Mouse (Mus musculus) large intestine, adult 2 months (tissue): ENCODE results near the gene Fbrsl1. TPM values are rescaled to one million over a fixed set of nuclear protein-coding genes. Genes with fewer than 3 reads are reported as not detected.

ENCODE experiments used
- DNase-seq: peaks from one replicate; pipeline ENCODE4 v3.0.0-alpha.2; 2012; ENCODE audit warnings: low read depth, low spot score
- WGBS: fragments of 180-500 bp; shearing (Covaris S2); methylation state at CpG from one replicate; pipeline ENCODE4 v1.1.7; 2018; 5-methylcytosine and 5-hydroxymethylcytosine counted together
- polyA plus RNA-seq: library from polyadenylated mRNA; depleted of rRNA; stranded (reverse); fragments of >200 nt; gene quantifications from 2 replicates; pipeline ENCODE4 v1.2.3, GENCODE M21; 2012; rRNA removed

Fbrsl1 gene
- polyA plus RNA-seq, 1 experiment, result 31.2 TPM

DNA sequence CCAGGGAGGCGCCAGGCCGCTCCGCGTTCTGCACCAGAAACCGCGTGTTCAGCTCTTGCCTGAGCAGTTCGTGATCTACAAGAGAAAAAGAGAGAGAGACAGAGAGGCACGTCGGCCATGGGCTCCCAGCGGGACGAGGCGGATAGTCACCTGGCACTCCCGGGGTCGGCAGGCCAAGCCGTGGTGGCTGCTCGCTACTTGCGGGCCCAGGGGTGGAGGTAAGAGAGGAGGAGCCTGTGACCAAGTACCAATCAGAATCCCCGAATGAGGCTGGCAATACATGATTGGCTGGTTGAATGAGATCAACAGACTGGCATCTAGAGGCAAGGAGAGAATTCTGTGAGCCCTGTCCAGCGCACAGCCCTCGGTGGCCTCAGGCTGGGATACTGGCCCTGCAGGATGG is 70.1 kb downstream of the Fbrsl1 start:
- DNase-seq, result no peak
- WGBS, result 71% methylated on average over 20 of the region's 20 CpGs

DNA sequence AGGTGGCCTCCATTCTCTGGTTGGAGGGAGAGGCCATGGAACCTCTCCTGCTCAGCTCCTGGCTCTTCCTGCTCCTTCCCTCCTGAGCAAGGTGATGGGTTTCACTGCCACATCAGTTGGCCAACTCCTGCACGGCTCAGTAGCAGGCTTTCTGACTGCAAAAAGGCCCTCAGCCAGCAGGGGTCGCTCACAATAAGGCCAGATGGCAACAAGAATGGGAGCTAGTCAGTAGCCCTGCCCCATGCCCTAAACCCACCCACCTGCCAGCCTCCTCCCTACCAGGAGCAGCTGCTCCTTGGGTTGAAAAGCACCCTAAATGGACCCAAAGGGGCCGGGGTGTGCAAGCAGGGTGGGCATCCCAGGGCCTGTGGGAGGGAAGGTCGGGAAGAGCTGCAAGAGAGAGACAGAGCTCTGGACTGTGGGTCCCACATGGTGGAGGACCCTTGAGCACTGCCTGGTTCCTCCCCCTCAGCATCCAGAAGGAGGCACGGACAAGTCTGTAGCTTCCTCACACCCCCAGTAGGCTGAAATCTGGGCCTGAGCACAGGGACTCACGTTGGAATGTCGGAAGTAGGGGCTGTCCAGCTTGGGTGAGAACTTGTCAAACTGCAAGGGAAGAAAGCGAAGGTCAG is 71.4 kb downstream of the Fbrsl1 start:
- DNase-seq, result no peak
- 70% methylated on average over 8 of the region's 8 CpGs for WGBS

DNA sequence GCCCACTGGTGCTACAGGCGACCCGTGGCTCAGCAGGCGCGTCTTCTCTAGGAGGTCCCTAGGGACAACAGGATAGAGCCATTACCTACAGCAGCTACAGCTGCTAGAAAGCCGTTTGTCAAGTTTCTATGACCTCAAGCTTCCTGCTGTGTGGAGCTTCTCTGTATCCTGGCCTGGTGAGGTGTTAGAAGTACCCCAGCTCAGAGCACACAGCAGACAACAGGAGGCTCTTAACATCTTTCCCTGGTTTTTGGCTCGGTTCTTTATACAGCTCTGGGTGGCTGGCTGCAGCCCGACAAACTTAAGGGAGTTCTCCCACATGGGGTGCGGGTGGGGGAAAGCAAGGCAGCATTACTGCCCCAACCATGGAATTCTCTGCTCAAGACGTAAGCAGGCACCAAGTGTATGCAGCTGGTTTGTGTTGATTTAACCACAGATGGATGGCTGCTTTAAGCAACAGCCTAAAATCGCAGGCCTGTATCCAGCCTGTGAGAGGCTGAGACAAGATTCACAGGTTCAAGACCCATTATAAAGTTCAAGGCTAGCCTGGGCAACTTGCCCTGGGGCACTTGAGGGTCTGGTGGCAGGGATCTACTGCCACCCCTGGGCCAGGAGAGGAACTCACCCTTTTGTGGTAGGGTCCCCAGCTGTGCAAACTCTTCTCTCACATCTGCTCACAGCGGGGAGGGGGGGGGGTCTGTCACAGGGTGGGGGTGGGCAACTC is 84.3 kb downstream of the Fbrsl1 start:
- no peak for DNase-seq
- WGBS, result 74% methylated on average over 11 of the region's 11 CpGs

DNA sequence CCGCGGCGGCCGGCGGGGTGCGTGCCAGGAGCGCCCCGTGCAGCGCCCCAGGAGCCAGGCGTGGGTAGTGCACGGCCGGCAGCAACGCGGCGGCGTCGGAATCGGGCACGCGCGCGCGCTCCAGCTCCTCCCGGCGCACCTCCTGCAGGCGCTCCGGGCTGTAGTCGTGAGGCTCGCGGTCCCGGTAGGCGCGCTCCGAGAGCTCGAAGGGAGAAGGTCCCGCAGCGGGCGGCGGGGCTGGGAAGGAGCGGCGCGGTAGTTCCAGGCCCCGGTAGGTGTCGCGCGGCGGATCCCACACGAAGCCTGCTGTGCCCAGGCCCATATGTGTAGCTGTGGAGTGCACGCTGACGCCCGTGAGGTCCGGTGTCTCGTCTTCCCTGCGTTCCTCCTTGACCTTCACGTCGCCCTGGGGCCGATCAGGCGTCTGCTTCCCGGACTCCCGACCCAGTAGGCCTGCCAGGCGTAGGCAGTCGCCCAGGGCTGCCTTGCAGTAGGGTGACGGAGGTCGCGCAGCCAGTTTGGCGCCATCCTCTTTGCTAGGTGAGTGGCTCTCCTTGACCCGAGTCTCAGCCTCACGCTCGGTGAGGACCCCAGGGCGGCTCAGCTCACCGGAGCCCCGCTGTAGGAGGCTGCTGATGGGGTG is 85.0 kb downstream of the Fbrsl1 start:
- WGBS, result 9% methylated on average over 70 of the region's 72 CpGs

DNA sequence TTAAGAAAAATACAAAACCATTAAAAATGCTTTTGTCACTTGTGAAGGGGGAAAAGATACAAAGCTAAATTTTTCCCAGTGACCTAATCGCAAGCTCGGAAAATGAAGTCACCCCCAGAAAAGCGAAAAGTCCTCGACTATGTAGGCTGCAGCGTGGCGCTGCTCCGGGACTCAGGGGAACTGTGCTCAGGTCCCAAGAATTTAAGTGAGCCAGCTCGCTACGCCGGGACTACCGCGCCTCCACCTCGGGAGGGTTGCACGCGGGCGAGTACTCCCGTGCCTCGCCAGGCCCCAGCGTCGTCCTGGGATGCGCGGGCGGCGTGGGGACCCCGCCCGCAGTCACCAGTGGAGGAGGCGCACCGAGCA is 85.5 kb downstream of the Fbrsl1 start:
- no peak for DNase-seq
- 7% methylated on average over 28 of the region's 28 CpGs for WGBS

More for the DNA sequence above, 85.0 kb downstream of the Fbrsl1 start:
- DNase-seq, result no peak

DNA sequence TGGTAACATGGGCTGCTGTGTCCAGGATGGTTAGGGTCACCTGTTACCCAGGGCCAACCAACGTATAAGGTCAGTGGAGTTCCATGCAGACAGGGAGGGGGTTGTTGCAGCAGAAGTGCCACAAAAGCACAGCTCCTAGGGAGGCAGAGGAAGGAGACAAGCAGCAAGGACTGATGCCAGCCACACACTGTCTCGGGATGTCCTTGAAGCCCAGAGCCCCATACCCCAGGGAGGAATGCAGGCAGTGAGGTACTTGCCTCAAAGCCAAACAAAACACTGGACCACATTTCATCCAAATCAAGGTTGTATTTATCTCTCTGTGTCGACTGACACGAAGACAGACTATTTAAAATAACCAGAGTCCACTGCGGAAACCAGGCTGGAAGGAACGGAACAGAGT is 86.8 kb downstream of the Fbrsl1 start:
- WGBS, result 90% methylated on average over 6 of the region's 6 CpGs
- no peak for DNase-seq

DNA sequence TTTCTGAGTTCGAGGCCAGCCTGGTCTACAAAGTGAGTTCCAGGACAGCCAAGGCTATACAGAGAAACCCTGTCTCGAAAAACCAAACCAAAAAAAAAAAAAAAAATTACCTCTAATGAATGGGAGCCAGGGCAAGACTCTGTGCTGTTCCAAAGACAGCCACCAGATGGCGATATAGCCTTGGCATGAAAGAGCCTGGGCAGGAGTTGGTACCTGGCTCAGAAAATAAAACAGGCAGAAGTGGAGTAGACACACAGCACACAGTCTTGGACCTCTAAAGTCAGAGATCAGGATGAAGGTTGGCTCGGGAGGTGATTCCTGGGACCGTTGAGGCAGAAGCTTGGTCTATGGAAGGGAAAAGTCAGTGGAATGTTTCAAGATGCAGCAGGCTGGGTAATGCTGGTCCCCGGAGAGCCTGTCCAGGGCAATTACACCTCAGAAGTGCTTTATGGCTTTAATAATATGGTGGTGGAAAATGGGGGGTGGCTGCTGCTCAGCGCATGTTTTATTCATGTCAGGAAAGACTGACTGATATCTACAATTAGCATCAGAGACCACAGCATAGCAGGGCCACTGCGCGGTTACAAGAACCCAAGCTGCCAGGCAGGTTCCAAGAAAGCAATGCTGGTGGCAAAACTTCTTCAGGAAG is 90.6 kb downstream of the Fbrsl1 start:
- 30% methylated on average over 9 of the region's 9 CpGs for WGBS
- DNase-seq, result peak; percentile 47

DNA sequence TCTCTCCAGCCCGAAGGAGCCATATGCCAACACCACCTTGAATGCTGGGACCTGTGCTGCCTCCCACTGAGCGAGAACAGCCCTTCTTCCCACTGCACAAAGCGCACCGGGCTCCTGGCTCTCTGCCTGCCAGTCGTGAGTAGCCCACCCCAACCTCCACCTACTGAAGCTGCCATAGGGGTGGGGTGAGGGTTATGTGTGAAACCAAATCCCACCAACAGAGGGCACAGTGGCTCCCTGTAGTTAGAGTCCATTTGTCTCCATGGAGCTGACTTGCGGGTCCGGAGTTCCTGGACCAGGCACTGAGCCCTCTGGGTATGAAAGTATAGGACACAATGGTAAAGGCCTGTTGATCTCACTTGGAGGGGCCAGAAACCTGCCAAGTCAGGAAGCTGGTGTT is 93.6 kb downstream of the Fbrsl1 start:
- DNase-seq, result no peak
- WGBS, result 15% methylated on average over 7 of the region's 7 CpGs

DNA sequence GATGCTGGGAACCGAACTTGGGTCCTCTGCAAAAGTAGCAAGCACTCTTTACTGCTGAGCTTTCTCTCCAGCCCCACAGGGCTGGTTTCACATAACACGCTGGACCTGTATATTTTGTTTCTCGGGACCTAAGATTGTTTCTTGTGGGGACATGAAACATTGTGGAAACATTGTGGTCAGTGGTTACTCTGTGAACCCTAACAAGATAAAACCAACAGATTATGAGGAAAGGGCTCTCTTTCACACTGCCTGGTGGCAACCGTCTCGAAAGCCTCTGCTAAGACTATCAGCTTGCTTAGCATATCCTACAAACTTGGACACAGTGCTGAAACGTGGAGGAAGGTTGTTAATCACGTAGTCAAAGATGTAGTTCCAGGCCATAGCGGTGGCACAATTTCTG is 101.3 kb downstream of the Fbrsl1 start:
- DNase-seq, result no peak
- 85% methylated on average over 8 of the region's 8 CpGs for WGBS

DNA sequence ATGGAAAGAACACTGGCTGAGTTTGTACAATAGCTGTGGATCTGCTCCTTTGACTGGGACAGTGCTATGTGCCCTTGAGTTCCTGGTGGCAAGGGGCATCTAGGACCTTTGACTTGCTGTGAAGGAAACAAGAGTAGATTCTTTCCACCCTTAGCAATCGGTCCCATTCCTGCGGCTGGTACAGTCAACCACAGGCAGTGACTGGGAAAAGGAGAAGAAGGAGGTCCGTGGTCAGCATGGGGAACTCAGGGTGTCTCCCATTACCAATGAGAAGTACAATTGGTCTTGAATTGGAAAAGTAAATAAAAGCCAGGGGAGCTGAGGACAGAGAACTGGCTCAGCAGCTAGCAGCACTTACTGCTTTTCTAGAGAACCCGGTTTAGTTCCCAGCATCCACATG is 102.8 kb downstream of the Fbrsl1 start:
- WGBS, result 77% methylated on average over 4 of the region's 4 CpGs
- no peak for DNase-seq

DNA sequence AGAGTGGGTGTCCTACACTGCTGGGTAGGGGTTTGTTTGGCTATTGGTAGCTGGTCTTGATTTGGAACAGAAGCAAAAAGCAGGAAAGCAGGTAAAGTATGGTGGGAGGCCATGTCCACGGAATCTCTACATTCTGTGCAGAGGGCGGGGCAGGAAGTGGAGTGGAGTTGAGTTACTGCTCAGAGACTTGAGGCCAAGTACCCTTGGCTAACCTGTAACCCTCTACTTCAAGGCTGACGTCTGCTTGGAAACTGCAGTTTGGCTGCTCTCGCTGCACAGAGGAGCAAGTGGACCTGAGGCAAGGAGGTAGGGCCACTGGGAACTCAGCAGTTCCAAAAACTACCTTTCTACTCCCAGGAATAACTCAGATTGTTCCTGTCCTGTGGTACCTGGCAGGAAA is 103.8 kb downstream of the Fbrsl1 start, which contains the start of gene Lrcol1:
TSS of gene Lrcol1 (plus strand) at position 207 of the 400 bp plus-strand sequence.
- 51% methylated on average over 4 of the region's 4 CpGs for WGBS
- no peak for DNase-seq

DNA sequence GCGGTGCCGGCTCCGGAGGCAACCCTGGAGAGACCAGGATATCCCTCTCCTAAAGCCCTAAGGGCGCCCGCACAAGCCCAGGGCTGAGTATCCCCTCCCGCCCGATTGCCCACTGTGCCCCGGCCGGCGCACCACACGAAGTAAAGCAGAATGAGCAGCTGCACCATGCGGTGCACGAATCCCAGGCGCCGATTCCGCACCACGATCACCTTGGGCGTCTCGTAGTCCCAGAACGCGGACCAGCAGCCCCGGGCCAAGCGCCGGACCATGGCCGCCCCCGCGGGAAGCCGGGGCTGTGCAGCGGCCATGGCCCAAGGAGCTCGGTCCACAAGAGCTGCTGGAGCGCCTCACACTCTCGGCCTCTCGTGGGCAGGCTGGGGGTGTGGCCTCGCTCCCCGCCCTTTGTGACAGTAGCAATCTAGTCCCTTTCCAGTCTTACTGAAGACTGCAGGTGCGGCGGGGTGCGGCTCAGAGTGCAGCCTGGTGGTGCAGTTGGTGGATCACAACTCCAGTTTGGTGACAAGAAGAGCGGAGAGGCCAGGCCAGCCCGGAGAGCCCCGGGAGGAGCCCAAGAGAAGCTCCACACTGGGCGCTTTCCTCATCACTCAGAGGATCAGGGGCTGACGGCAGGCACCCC is 105.5 kb downstream of the Fbrsl1 start, which contains the start of gene P2rx2:
TSS of gene P2rx2 (minus strand) at position 565 of the 637 bp plus-strand sequence.
- DNase-seq, result peak; percentile 46
- under 1% methylated on average over 43 of the region's 43 CpGs for WGBS

DNA sequence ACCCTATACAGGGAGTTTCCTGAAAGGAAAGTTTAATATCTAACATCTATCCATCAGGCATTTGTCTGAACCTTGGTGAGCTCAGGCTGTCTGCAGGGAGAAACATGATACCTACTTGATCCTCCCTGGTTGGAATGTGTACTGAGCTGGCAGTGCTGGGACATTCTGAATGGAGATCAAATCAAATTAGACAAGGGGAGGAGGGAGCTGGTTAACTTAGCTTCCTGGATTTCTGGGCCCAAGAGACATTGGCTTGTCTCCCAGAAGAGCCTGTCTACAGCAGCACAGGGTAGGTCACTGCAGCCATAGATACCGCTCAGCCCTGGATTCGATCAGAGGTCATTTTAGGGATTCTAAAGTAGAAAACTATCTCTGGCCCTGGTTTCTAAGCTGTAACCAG is 109.5 kb downstream of the Fbrsl1 start:
- DNase-seq, result no peak
- WGBS, result 66% methylated on average over 2 of the region's 2 CpGs

DNA sequence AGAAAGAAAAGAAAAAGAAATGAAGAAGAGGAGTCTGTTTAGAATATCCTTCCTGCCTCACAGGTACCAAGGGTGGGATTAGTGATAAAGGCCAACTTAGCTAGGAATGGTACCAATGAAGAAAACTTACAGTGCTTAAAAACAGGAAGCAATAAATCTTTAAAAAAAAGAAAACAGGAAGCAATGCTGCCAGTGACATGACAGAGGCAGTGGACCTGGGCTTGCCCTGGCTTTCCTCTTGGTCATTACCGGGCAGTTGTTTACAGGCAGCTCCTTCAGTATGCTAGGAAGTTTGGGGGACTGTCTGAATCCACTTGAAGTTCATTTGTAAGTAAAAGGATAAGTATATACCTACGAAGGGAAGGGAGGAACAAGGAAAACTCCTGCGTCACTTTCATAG is 117.8 kb downstream of the Fbrsl1 start:
- no peak for DNase-seq
- WGBS, result 65% methylated on average over 3 of the region's 3 CpGs

DNA sequence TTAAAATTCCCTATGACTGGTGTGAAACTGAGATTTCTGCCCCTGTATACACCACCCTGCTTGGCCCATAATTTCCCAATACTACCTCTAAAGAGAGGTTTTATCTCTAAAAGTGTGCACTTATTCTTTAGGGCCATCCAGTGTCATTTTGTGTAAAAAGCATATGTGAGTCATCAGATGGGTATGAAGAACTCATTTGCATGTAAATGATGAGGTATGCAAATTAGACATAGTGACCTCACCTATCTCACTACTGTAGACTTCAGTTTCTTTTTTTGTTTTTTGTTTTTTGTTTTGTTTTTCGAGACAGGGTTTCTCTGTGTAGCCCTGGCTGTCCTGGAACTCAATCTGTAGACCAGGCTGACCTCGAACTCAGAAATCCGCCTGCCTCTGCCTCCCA is 135.2 kb downstream of the Fbrsl1 start:
- DNase-seq, result no peak
- WGBS, result 92% methylated on average over 3 of the region's 3 CpGs

Other genes starting within 250 kb of the Fbrsl1 start
- 4.7 and 7.2 TPM in 2 replicates for gene Ankle2, start 217.5 kb downstream of the Fbrsl1 start, polyA plus RNA-seq
- 19.0 and 21.0 TPM in 2 replicates for gene Pgam5, start 178.6 kb downstream of the Fbrsl1 start, polyA plus RNA-seq
- gene Pxmp2, start 162.3 kb downstream of the Fbrsl1 start, polyA plus RNA-seq, result 5.1 and 5.9 TPM in 2 replicates
- 12.3 and 14.4 TPM in 2 replicates for gene Pole, start 162.2 kb downstream of the Fbrsl1 start, polyA plus RNA-seq
- gene P2rx2, start 105.3 kb downstream of the Fbrsl1 start, polyA plus RNA-seq, result 4.9 and 5.0 TPM in 2 replicates
- gene Lrcol1, start 103.8 kb downstream of the Fbrsl1 start, polyA plus RNA-seq, result 0.16 TPM in 1 of 2 replicates, not detected in the other
- gene Galnt9, start 95.9 kb upstream of the Fbrsl1 start, polyA plus RNA-seq, result 0.26 and 0.27 TPM in 2 replicates
- 58.3 and 61.3 TPM in 2 replicates for gene Noc4l, start 204.9 kb upstream of the Fbrsl1 start, polyA plus RNA-seq
- gene Ddx51, start 204.9 kb upstream of the Fbrsl1 start, polyA plus RNA-seq, result 10.4 and 10.7 TPM in 2 replicates